Mouse (Mus musculus) forebrain, embryonic 11.5 days (tissue): ENCODE data around the gene C77080. TPM values are rescaled to one million over a fixed set of nuclear protein-coding genes. Genes with fewer than 3 reads are reported as not detected.

Experiments
- ATAC-seq: fragments of 200-750 bp; cut with Nextera tagmentation; replicated peaks from 2 replicates; pipeline ENCODE4 v1.8.0; 2017; ENCODE audit warnings: moderate TSS enrichment; ENCODE audit not compliant: low FRiP score
- DNase-seq: peaks from one replicate; pipeline ENCODE4 v3.0.0-alpha.2; 2017; ENCODE audit warnings: low spot score
- H3K27ac ChIP-seq: fragments of 300-500 bp; sonication (generic); 2 replicates; pipeline ENCODE4 v1.5.1; 2014; ENCODE audit warnings: low read depth, low read length
- H3K27me3 ChIP-seq: fragments of 300-500 bp; sonication (generic); 2 replicates; pipeline ENCODE4 v1.6.1; 2014; ENCODE audit warnings: mild to moderate bottlenecking, low read length, mixed read lengths; ENCODE audit not compliant: control insufficient read depth, insufficient read depth
- H3K36me3 ChIP-seq: fragments of 300-500 bp; sonication (generic); 2 replicates; pipeline ENCODE4 v1.6.1; 2014; ENCODE audit warnings: mild to moderate bottlenecking, low read length, moderate library complexity, mixed read lengths; ENCODE audit not compliant: control insufficient read depth, insufficient read depth
- H3K4me1 ChIP-seq: fragments of 300-500 bp; sonication (generic); replicated peaks from 2 replicates; pipeline ENCODE4 v1.6.1; 2014; ENCODE audit warnings: low read length, mixed read lengths; ENCODE audit not compliant: control insufficient read depth, insufficient read depth
- H3K4me2 ChIP-seq: fragments of 300-500 bp; sonication (generic); 2 replicates; pipeline ENCODE4 v1.6.1; 2014; ENCODE audit warnings: low read depth, mild to moderate bottlenecking, low read length, moderate library complexity, mixed read lengths; ENCODE audit not compliant: severe bottlenecking
- H3K4me3 ChIP-seq: fragments of 300-500 bp; sonication (generic); 2 replicates; pipeline ENCODE4 v1.5.1; 2014; ENCODE audit warnings: low read depth, low read length
- H3K9ac ChIP-seq: fragments of 300-500 bp; sonication (generic); 2 replicates; pipeline ENCODE4 v1.6.1; 2014; ENCODE audit warnings: low read length
- H3K9me3 ChIP-seq: fragments of 300-500 bp; sonication (generic); 2 replicates; pipeline ENCODE4 v1.6.1; 2016; ENCODE audit warnings: low read length, mixed read lengths; ENCODE audit not compliant: control insufficient read depth
- WGBS: fragments of 180-500 bp; shearing (Covaris S2); extraction: QIAGEN DNeasy Blood & Tissue Kit; methylation state at CpG from one replicate; pipeline ENCODE4 v1.1.7; 2014; 5-methylcytosine and 5-hydroxymethylcytosine counted together
- polyA plus RNA-seq: library from polyadenylated mRNA; unstranded; fragments of >200 nt; fragmentation: Nextera tagmentation; extraction: Ambion mirVana; gene quantifications from 2 replicates; pipeline ENCODE4 v1.2.1, GENCODE M21; 2014

The C77080 gene
- polyA plus RNA-seq, 1 experiment from 2014 or later: 4.7 TPM

DNA sequence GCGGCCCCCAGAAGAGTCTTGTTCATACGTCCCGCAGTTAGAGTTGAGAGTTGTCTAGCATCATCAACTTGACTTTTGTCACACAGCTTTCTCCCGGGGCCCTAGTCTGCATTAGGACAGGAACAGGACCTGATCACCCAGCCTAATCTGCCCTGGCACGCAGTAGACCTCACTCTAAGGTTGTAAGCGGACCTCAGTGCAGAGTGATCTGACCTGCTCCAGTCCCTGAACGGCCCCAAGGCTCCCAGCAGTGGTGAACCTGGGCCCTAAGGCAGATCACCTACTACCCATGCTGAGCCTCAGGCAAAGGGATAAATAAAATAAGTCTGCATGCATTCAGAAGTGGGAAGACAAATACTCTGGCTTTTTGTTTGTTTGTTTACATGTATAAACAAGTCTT is 11.9 kb downstream of the C77080 start:
- H3K36me3 ChIP-seq: no peaks in the 10 kb centered on the region
- 12% methylated on average over 7 of the region's 7 CpGs for WGBS
- H3K27ac ChIP-seq: no peak overlapping the region
- no peaks in the 10 kb centered on the region for H3K9me3 ChIP-seq
- H3K4me2 ChIP-seq: no peak overlapping the region
- peaks cover 25% of the 10 kb centered on the region for H3K27me3 ChIP-seq
- H3K9ac ChIP-seq: no peak overlapping the region
- ATAC-seq: no peak
- H3K4me1 ChIP-seq: peaks cover 23% of the 10 kb centered on the region
- DNase-seq: peak; percentile 54
- H3K4me3 ChIP-seq: no peak overlapping the region

GRCm38 (mm10) chr4:129248243-129248767 is 12.9 kb downstream of the C77080 start:
- Histone ChIP-seq H3K4me3 (peak overlapping the region; percentile 55), H3K36me3 (no peaks in the 10 kb centered on the region), H3K27ac (no peak overlapping the region), H3K4me1 (peaks cover 23% of the 10 kb centered on the region), H3K27me3 (peaks cover 25% of the 10 kb centered on the region), H3K9ac (peak overlapping the region; percentile 64), H3K4me2 (peak overlapping the region; percentile 94), H3K9me3 (no peaks in the 10 kb centered on the region)
- no peak for DNase-seq
- under 1% methylated on average over 41 of the region's 74 CpGs for WGBS
- ATAC-seq: no peak

DNA sequence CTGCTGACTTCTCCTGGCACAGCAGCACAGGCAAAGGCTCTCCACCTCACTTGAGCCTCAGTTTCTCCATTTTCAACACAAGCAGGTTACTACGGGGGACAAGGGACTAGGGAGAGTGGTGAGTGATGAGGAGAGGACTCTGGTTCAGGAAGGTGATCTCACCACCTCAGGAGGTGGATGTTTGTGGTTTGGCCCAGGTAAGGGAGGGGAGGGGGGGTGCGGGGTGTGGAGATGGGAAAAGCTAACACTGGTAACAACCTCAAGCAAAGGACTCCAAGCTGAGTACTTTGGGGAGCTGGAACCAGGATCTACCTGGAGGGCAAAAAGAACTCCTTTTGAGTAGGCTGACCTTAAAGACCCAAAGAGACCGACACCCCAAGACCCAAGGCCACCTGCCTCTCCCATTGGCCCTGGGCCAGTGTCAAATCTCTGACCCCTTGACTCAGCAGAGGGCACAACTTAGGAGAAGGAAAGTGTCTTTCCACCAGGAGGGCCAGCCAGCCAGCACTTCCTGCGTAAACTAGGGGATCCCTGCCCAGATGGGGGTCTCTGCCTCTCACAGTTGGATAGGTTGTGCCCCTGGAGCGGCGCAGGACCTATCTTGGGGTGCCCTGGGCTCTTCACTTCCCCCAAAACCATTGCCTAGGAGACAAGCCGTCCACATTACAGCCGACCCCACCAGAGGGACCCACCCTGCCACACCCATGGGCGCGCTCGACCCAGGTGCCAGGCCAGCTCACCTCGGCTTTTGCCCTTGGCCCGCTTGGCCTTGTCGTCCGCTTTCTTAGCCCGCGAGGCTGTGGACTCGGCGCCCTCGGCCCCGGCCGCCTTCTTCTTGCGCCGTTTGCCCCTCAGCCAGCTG is 13.6 kb downstream of the C77080 start:
- ATAC-seq (no peak), DNase-seq (no peak)
- Histone ChIP-seq H3K4me3 (peak overlapping the region; percentile 55), H3K4me1 (peaks cover 26% of the 10 kb centered on the region), H3K27ac (no peak overlapping the region), H3K9me3 (no peaks in the 10 kb centered on the region), H3K36me3 (no peaks in the 10 kb centered on the region), H3K27me3 (peaks cover 25% of the 10 kb centered on the region), H3K4me2 (peak overlapping the region; percentile 94), H3K9ac (peak overlapping the region; percentile 64)
- 10% methylated on average over 24 of the region's 24 CpGs for WGBS

- WGBS: 33% methylated on average over 15 of the region's 15 CpGs
- H3K9ac ChIP-seq: no peak overlapping the region
- H3K27me3 ChIP-seq: peaks cover 25% of the 10 kb centered on the region
- peak; percentile 49 for DNase-seq
- no peak overlapping the region for H3K4me2 ChIP-seq
- H3K4me3 ChIP-seq: no peak overlapping the region
- no peak for ATAC-seq
- H3K4me1 ChIP-seq: peaks cover 29% of the 10 kb centered on the region
- H3K9me3 ChIP-seq: no peaks in the 10 kb centered on the region
- H3K36me3 ChIP-seq: no peaks in the 10 kb centered on the region
- no peak overlapping the region for H3K27ac ChIP-seq
Measured at GRCm38 (mm10) chr4:129246360-129247301, 14.6 kb downstream of the C77080 start.

DNA sequence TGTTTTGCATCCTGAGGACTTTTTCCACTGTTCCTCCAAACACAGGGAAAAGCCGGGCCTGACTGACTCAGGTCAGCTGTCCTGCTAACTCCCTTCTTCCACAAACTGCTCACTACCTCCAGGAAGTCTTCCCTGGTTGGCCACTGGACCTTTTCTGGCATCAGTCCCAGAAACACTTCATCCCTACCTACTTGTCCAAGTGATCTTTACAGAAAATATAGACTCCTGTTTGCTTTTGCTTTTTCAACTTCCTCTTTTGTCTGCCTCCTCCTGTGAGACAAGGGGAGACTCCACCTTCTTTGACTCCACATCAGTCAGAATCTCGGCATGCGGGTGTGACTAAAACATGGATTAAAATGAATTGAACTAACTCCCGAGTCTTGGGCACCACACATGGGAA is 16.4 kb downstream of the C77080 start:
- peaks cover 16% of the 10 kb centered on the region for H3K4me1 ChIP-seq
- WGBS: 62% methylated on average over 4 of the region's 4 CpGs
- peaks cover 23% of the 10 kb centered on the region for H3K27me3 ChIP-seq

DNA sequence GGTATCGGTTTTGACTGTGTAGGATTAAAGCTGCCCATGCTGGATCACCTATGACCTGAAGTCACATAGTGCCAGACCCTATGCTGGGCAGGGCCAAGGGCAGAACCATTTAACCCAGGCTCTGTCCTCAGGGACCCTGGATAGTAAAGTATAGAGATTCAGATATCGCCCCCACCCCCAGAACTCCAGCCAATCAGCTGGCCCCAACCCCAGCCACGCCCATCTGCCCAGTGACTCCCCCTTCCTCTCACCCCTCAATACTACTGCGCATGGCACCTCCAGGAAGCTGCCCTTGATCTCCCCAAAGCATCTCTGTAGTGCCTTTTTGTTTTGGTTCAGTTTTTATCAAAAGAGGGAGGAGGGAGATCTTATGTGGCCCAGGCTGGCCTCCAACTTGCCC is 18.4 kb downstream of the C77080 start:
- Histone ChIP-seq H3K36me3 (no peaks in the 10 kb centered on the region), H3K4me1 (peaks cover 21% of the 10 kb centered on the region), H3K27ac (no peak overlapping the region), H3K9ac (0 out of 2 replicates have a peak overlapping the region, but pooled peaks have one; percentile 27), H3K4me3 (no peak overlapping the region), H3K9me3 (no peaks in the 10 kb centered on the region), H3K4me2 (no peak overlapping the region), H3K27me3 (peaks cover 11% of the 10 kb centered on the region)
- DNase-seq: peak; percentile 59
- ATAC-seq: no peak
- 14% methylated on average over 4 of the region's 4 CpGs for WGBS

More for the DNA sequence above, 16.4 kb downstream of the C77080 start:
- H3K4me2 ChIP-seq: no peak overlapping the region
- no peak for DNase-seq
- no peak overlapping the region for H3K9ac ChIP-seq
- ATAC-seq: no peak
- H3K9me3 ChIP-seq: no peaks in the 10 kb centered on the region
- H3K27ac ChIP-seq: no peak overlapping the region
- H3K36me3 ChIP-seq: no peaks in the 10 kb centered on the region
- no peak overlapping the region for H3K4me3 ChIP-seq

- 25% methylated on average over 4 of the region's 4 CpGs for WGBS
Measured at GRCm38 (mm10) chr4:129242327-129242726, 18.9 kb downstream of the C77080 start.

DNA sequence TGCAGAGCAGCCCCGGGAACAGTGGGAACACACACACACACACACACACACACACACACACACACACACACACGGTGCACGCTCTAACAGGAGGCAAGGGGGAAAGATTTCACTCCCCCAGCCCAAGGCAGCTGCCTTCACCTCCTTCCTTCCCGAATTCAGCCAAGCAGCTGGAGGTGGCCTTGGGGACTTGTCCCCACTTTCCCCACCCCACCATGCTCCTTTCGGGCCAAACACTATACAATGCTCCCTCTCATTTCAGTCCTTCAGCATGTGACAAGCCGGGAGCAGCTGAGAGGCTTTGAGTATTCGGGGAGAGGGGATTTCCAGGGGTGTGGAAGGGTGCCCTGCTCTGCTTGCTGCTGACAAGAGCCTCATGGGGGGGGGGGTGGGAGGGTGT is 19.3 kb downstream of the C77080 start:
- no peak overlapping the region for H3K4me2 ChIP-seq
- peak overlapping the region; percentile 27; the same call in 1 of the 2 replicates for H3K9ac ChIP-seq
- no peaks in the 10 kb centered on the region for H3K36me3 ChIP-seq
- H3K4me3 ChIP-seq: no peak overlapping the region
- DNase-seq (peak; percentile 51), ATAC-seq (no peak)
- 22% methylated on average over 7 of the region's 7 CpGs for WGBS
- H3K4me1 ChIP-seq: peaks cover 20% of the 10 kb centered on the region
- no peak overlapping the region for H3K27ac ChIP-seq
- peaks cover 3% of the 10 kb centered on the region; the same call in 1 of the 2 replicates for H3K27me3 ChIP-seq
- H3K9me3 ChIP-seq: no peaks in the 10 kb centered on the region

More at GRCm38 (mm10) chr4:129242327-129242726, 18.9 kb downstream of the C77080 start:
- DNase-seq (no peak), ATAC-seq (no peak)
- Histone ChIP-seq H3K4me3 (no peak overlapping the region), H3K4me1 (peaks cover 20% of the 10 kb centered on the region), H3K27ac (0 out of 2 replicates have a peak overlapping the region, but pooled peaks have one; percentile 21), H3K4me2 (no peak overlapping the region), H3K9me3 (no peaks in the 10 kb centered on the region), H3K27me3 (peaks cover 8% of the 10 kb centered on the region), H3K9ac (peak overlapping the region; percentile 27; the same call in 1 of the 2 replicates), H3K36me3 (no peaks in the 10 kb centered on the region)
